Mouse (Mus musculus): ENCODE results near the gene Ltb.

GRCm38 (mm10) chr17:35242015-35242941 lies 48.0 kb downstream of the Ltb start:
- peak; percentile 81 for TF ChIP-seq POLR2A (IDR thresholded peaks at IDR 0.05; ENCODE audit: low read depth, low read length)
- TF ChIP-seq CTCF (IDR thresholded peaks at IDR 0.05; ENCODE audit: borderline replicate concordance, insufficient read depth, low read length) = no peak

All from embryonic fibroblast, embryonic 13.5 days (primary cell).